Mouse (Mus musculus) limb, embryonic 14.5 days (tissue): ENCODE data around the gene E130114P18Rik. TPM values are rescaled to one million over a fixed set of nuclear protein-coding genes. Genes with fewer than 3 reads are reported as not detected.

Source experiments
- ATAC-seq: fragments of 200-750 bp; cut with Nextera tagmentation; 2 replicates; pipeline ENCODE4 v1.8.0; 2017; ENCODE audit warnings: low read depth, moderate number of reproducible peaks, moderate TSS enrichment; ENCODE audit not compliant: low FRiP score
- DNase-seq: peaks from one replicate; pipeline ENCODE4 v3.0.0-alpha.2; 2015; ENCODE audit warnings: low spot score
- H3K27ac ChIP-seq: fragments of 300-500 bp; sonication (generic); replicated peaks from 2 replicates; pipeline ENCODE4 v1.5.1; 2014; ENCODE audit warnings: low read depth, mild to moderate bottlenecking, low read length, moderate library complexity, mixed read lengths
- H3K27me3 ChIP-seq: fragments of 300-500 bp; sonication (generic); 2 replicates; pipeline ENCODE4 v1.6.1; 2014; ENCODE audit warnings: low read length, mixed read lengths; ENCODE audit not compliant: control insufficient read depth, insufficient read depth
- H3K36me3 ChIP-seq: fragments of 300-500 bp; sonication (generic); 2 replicates; pipeline ENCODE4 v1.6.1; 2014; ENCODE audit warnings: mild to moderate bottlenecking, low read length, moderate library complexity, mixed read lengths; ENCODE audit not compliant: control insufficient read depth, insufficient read depth
- H3K4me1 ChIP-seq: fragments of 300-500 bp; sonication (generic); 2 replicates; pipeline ENCODE4 v1.6.1; 2014; ENCODE audit warnings: antibody characterized with exemption, low read length, mixed read lengths; ENCODE audit not compliant: control insufficient read depth, insufficient read depth
- H3K4me2 ChIP-seq: fragments of 300-500 bp; sonication (generic); replicated peaks from 2 replicates; pipeline ENCODE4 v1.6.1; 2014; ENCODE audit warnings: low read depth, mild to moderate bottlenecking, low read length, moderate library complexity; ENCODE audit not compliant: severe bottlenecking
- H3K4me3 ChIP-seq: fragments of 300-500 bp; sonication (generic); replicated peaks from 2 replicates; pipeline ENCODE4 v1.5.1; 2014; ENCODE audit warnings: low read length
- H3K9ac ChIP-seq: fragments of 300-500 bp; sonication (generic); 2 replicates; pipeline ENCODE4 v1.6.1; 2014; ENCODE audit warnings: mild to moderate bottlenecking, low read depth, low read length, moderate library complexity; ENCODE audit not compliant: severe bottlenecking
- H3K9me3 ChIP-seq: fragments of 300-500 bp; sonication (generic); 2 replicates; pipeline ENCODE4 v1.6.1; 2016; ENCODE audit warnings: low read length; ENCODE audit not compliant: control insufficient read depth
- POLR2A ChIP-seq: fragments of 200-500 bp; IDR thresholded peaks from 2 replicates; pipeline ENCODE4 v1.8.0; 2012; ENCODE audit warnings: inconsistent platforms, mild to moderate bottlenecking, moderate library complexity, borderline replicate concordance; ENCODE audit not compliant: insufficient read depth, insufficient read length; ENCODE audit errors: extremely low read depth
- WGBS: fragments of 180-500 bp; shearing (Covaris S2); extraction: QIAGEN DNeasy Blood & Tissue Kit; methylation state at CpG from one replicate; pipeline ENCODE4 v1.1.7; 2014; 5-methylcytosine and 5-hydroxymethylcytosine counted together
- polyA plus RNA-seq, 2 experiments: library from polyadenylated mRNA; depleted of rRNA in 1 of 2; stranded (reverse) in 1 of 2; unstranded in 1 of 2; fragments of >200 nt; fragmentation: Nextera tagmentation in 1 of 2; extraction: Ambion mirVana in 1 of 2; gene quantifications; 2 replicates each; pipeline versions ENCODE4 v1.2.1 to v1.2.3; 2012 to 2014

Gene E130114P18Rik
- polyA plus RNA-seq, 2 experiments = 2.2 to 4.9 TPM

- no peaks in the 10 kb centered on the region for H3K9me3 ChIP-seq
- no peak overlapping the region for H3K27ac ChIP-seq
- DNase-seq = no peak
- H3K36me3 ChIP-seq = no peaks in the 10 kb centered on the region
- no peak overlapping the region for H3K9ac ChIP-seq
- peak overlapping the region; percentile 21 for H3K4me2 ChIP-seq
- H3K27me3 ChIP-seq = peaks cover 19% of the 10 kb centered on the region
- peaks cover 24% of the 10 kb centered on the region for H3K4me1 ChIP-seq
- no peak for ATAC-seq
- H3K4me3 ChIP-seq = peak overlapping the region; percentile 8; the same call in 1 of the 2 replicates
- no peak for TF ChIP-seq POLR2A
- WGBS = 23% methylated on average over 12 of the region's 12 CpGs
Observed at GRCm38 (mm10) chr4:97581314-97582063, 196.4 kb downstream of the E130114P18Rik start.

GRCm38 (mm10) chr4:97580906-97581305 is 197.0 kb downstream of the E130114P18Rik start:
- Histone ChIP-seq H3K27me3 (peaks cover 19% of the 10 kb centered on the region), H3K4me2 (no peak overlapping the region), H3K4me3 (no peak overlapping the region), H3K36me3 (no peaks in the 10 kb centered on the region), H3K9ac (no peak overlapping the region), H3K9me3 (no peaks in the 10 kb centered on the region), H3K27ac (no peak overlapping the region), H3K4me1 (peaks cover 25% of the 10 kb centered on the region)
- TF ChIP-seq POLR2A = no peak
- WGBS = 86% methylated on average over 7 of the region's 7 CpGs
- ATAC-seq (no peak), DNase-seq (no peak)

- Histone ChIP-seq H3K4me2 (no peak overlapping the region), H3K4me3 (no peak overlapping the region), H3K27ac (no peak overlapping the region), H3K4me1 (peaks cover 27% of the 10 kb centered on the region), H3K9me3 (no peaks in the 10 kb centered on the region), H3K27me3 (peaks cover 16% of the 10 kb centered on the region), H3K9ac (no peak overlapping the region), H3K36me3 (no peaks in the 10 kb centered on the region)
- no peak for TF ChIP-seq POLR2A
- no peak for DNase-seq
- ATAC-seq = no peak
- WGBS = 54% methylated on average over 9 of the region's 9 CpGs
Observed at GRCm38 (mm10) chr4:97578571-97579165, 199.2 kb downstream of the E130114P18Rik start.

- DNase-seq (peak; percentile 18), ATAC-seq (no peak)
- peaks cover 18% of the 10 kb centered on the region for H3K4me1 ChIP-seq
- H3K4me2 ChIP-seq = no peak overlapping the region
- no peak overlapping the region for H3K27ac ChIP-seq
- H3K36me3 ChIP-seq = no peaks in the 10 kb centered on the region
- H3K9ac ChIP-seq = no peak overlapping the region
- no peak for TF ChIP-seq POLR2A
- no peaks in the 10 kb centered on the region for H3K9me3 ChIP-seq
- peaks cover 13% of the 10 kb centered on the region for H3K27me3 ChIP-seq
- 17% methylated on average over 5 of the region's 5 CpGs for WGBS
- no peak overlapping the region for H3K4me3 ChIP-seq
Observed at GRCm38 (mm10) chr4:97577431-97577830, 200.4 kb downstream of the E130114P18Rik start.

- Histone ChIP-seq H3K9ac (no peak overlapping the region), H3K36me3 (no peaks in the 10 kb centered on the region), H3K27me3 (no peaks in the 10 kb centered on the region), H3K27ac (no peak overlapping the region; the same call in 1 of the 2 replicates), H3K4me2 (no peak overlapping the region), H3K4me3 (no peak overlapping the region), H3K4me1 (peaks cover 17% of the 10 kb centered on the region), H3K9me3 (no peaks in the 10 kb centered on the region)
- ATAC-seq (peak; percentile 89), DNase-seq (peak; percentile 90)
- 5% methylated on average over 5 of the region's 5 CpGs for WGBS
- no peak for TF ChIP-seq POLR2A
Observed at GRCm38 (mm10) chr4:97575447-97575846, 202.4 kb downstream of the E130114P18Rik start.
